Mouse (Mus musculus) myocyte (in vitro differentiated cells): ENCODE data around the gene Ppard.

Source experiments
- CEBPB ChIP-seq: IDR thresholded peaks from 2 replicates; pipeline ENCODE4 v1.6.1; 2011; ENCODE audit warnings: mild to moderate bottlenecking, moderate library complexity; ENCODE audit not compliant: poor library complexity, insufficient read depth, severe bottlenecking
- E2F4 ChIP-seq: IDR thresholded peaks from one replicate; pipeline ENCODE4 v1.6.1; 2011; ENCODE audit warnings: mild to moderate bottlenecking, control low read depth, moderate library complexity; ENCODE audit not compliant: insufficient read depth
- MAX ChIP-seq: IDR thresholded peaks from one replicate; pipeline ENCODE4 v1.6.1; 2011; ENCODE audit warnings: low read depth, mild to moderate bottlenecking, control low read depth
- MYOD1 ChIP-seq, 3 experiments: IDR thresholded peaks; one replicate each; pipeline ENCODE4 v1.6.1; 2011; ENCODE audit warnings: control low read depth in 2 of 3, low read depth in 2 of 3, mild to moderate bottlenecking in 2 of 3, moderate library complexity in 1 of 3; ENCODE audit not compliant: insufficient read length in 2 of 3, control insufficient read depth in 1 of 3
- MYOG ChIP-seq, 3 experiments: IDR thresholded peaks; one replicate each; pipeline ENCODE4 v1.6.1; 2011; ENCODE audit warnings: control low read depth in 2 of 3, low read depth in 2 of 3, mild to moderate bottlenecking in 2 of 3; ENCODE audit not compliant: insufficient read length in 2 of 3, control insufficient read depth in 1 of 3, insufficient read depth in 1 of 3
- POLR2A ChIP-seq: IDR thresholded peaks from one replicate; pipeline ENCODE4 v1.6.1; 2011; ENCODE audit warnings: low read depth, mild to moderate bottlenecking, control low read depth, moderate library complexity; ENCODE audit not compliant: insufficient read length
- POLR2AphosphoS2 ChIP-seq: IDR thresholded peaks from one replicate; pipeline ENCODE4 v1.6.1; 2011; ENCODE audit warnings: low read depth, control low read depth; ENCODE audit not compliant: insufficient read length
- SRF ChIP-seq: IDR thresholded peaks from one replicate; pipeline ENCODE4 v1.6.1; 2011; ENCODE audit warnings: low read depth; ENCODE audit not compliant: control insufficient read depth, insufficient read length
- TCF12 ChIP-seq: IDR thresholded peaks from one replicate; pipeline ENCODE4 v1.6.1; 2011; ENCODE audit warnings: mild to moderate bottlenecking, control low read depth; ENCODE audit not compliant: poor library complexity, insufficient read depth, severe bottlenecking
- USF1 ChIP-seq: IDR thresholded peaks from one replicate; pipeline ENCODE4 v1.6.1; 2011; ENCODE audit warnings: low read depth, mild to moderate bottlenecking, control low read depth, moderate library complexity

DNA sequence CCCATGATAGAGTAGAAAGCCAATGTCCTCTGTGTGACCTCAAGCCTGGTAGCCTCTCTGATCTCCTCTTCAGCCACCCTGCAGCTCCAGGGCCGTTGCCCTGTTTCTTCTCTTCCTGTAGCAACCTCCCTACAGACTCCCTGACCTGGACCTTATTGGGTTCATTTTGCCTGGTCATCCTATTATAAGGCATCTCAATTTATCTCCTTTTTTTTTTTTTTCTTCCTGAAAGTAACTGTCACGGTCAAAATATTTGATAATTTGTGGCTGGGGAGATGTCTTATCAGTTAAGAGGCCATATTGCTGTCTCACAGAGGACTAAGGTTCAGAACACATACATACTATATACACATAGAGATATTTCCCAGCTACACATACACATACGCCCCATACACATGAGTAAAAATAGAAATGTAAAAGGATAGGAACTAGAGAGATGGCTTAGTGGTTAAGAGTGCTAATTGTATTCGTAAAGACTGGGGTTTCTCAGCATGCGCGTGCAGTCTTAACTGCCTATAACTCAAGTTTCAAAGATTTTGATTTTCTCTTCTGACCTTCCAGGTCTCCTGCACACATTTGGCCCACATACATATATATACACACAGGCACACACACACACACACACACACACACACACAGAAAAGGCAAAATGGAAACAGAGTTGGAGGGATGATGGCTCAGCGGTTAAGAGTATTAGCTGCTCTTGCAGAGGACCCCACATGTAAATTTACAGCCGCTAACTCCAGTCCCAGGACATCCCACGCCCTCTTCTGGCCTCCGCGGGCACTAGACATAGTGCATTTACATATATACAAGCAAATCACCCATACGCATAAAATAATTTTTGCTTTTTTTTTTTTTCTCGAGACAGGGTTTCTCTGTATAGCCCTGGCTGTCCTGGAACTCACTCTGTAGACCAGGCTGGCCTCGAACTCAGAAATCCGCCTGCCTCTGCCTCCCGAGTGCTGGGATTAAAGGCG is 80.0 kb downstream of the Ppard start:
- TF ChIP-seq POLR2A (no peak), MYOG (IDR thresholded peaks at IDR 0.05; ENCODE audit: control insufficient read depth in 1 of 3, insufficient read depth in 1 of 3, insufficient read length in 2 of 3, low read depth in 2 of 3) (no peak), USF1 (no peak), MYOD1 (IDR thresholded peaks at IDR 0.05; ENCODE audit: control insufficient read depth in 1 of 3, insufficient read length in 2 of 3, low read depth in 2 of 3) (no peak), MAX (no peak), POLR2AphosphoS2 (no peak), CEBPB (no peak), E2F4 (no peak), TCF12 (no peak), SRF (no peak)
